Mouse (Mus musculus): ENCODE data around the gene Gm2056. TPM values are rescaled to one million over a fixed set of nuclear protein-coding genes. Genes with fewer than 3 reads are reported as not detected.
"Not testable (repeated sequence)": the region's sequence is repeated elsewhere in the genome, so short reads cannot be mapped to it uniquely, and the experiment has no call there.

Gene Gm2056
- total RNA-seq (2014; rRNA removed; ENCODE audit: low replicate concordance) (not detected in 2 replicates), polyA plus RNA-seq (2015; fragmentation: Nextera tagmentation; extraction: Ambion mirVana) (not detected in 2 replicates)

DNA sequence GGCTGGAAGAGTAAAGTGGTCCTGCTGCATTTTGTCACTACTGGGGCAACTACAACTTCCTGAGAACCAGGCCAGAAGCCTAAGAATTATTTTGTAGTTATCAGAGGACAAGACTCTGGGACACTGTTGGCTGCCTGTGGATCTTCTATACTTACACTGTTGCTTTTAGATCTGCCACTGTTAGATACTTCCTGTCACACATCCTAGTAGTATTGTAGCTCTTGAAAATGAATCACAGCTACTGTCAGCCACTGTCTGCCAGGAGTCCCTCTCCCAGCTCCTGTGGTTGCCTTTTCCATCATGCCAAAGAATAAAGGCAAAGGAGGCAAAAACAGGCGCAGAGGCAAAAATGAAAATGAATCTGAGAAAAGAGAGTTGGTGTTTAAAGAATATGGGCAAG lies at the start of gene Gm2056:
Gm2056 (plus strand) TSS at position 301 of the 400 bp plus-strand sequence.
- not testable (repeated sequence) for DNase-seq (ENCODE audit: low spot score); H3K27ac ChIP-seq (ENCODE audit: low read depth); H3K27me3 ChIP-seq (ENCODE audit: control insufficient read depth, insufficient read depth, low read length); ATAC-seq (ENCODE audit: insufficient read depth, low read depth); H3K4me1 ChIP-seq (ENCODE audit: control insufficient read depth, insufficient read depth); H3K4me2 ChIP-seq (ENCODE audit: low read depth, low read length); H3K36me3 ChIP-seq (replicated peaks; ENCODE audit: control insufficient read depth, insufficient read depth, low read length); H3K9me3 ChIP-seq (replicated peaks; ENCODE audit: control insufficient read depth, low read length); H3K4me3 ChIP-seq (ENCODE audit: low read depth, low read length); H3K9ac ChIP-seq (replicated peaks; ENCODE audit: low read depth, low read length)
- WGBS, result 50% methylated on average over 1 of the region's 1 CpGs

DNA sequence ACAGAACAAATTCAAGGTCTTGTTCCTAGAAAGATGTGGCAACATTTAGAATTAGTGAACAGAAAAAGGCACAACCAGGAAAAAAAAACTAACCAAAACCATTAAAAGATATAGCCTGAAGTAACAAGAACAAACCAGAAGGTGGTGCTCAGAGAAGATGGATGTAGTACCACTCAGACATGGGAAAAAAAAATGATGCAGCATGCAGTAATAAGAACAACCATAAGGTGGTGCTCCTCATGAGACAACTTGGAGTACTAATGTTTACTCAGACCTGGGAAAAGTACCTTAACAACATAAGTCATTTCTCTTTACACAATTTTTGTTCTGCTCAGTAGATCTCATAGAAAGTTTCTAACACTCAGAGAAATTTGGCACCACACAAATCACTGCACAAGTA lies 42.8 kb upstream of the Gm2056 start:
- DNase-seq (ENCODE audit: low spot score); H3K27ac ChIP-seq (ENCODE audit: low read depth): not testable (repeated sequence)

DNA sequence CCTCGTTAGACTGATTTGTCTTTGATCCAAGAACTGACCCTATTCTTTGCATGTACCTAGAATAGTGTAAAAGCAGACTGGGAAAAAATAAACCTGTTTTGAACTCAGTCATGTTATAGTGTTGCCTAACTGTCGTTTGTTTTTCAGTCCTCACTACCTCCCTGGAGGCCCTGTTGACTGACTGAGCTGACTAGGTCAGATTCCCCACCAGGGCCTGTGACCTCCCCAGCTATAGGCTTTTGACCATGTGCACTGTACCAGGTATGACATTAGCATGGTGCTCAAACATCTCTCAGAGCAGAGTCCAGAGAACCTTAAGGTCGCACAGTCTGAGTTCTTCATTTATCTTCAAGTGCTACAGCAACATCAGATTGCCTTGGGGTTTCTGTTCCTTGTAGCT lies 22.7 kb upstream of the Gm2056 start:
- H3K4me1 ChIP-seq (ENCODE audit: control insufficient read depth, insufficient read depth); ATAC-seq (ENCODE audit: insufficient read depth, low read depth); H3K9ac ChIP-seq (replicated peaks; ENCODE audit: low read depth, low read length); H3K9me3 ChIP-seq (replicated peaks; ENCODE audit: control insufficient read depth, low read length); H3K27me3 ChIP-seq (ENCODE audit: control insufficient read depth, insufficient read depth, low read length); DNase-seq (ENCODE audit: low spot score); H3K27ac ChIP-seq (ENCODE audit: low read depth); H3K4me3 ChIP-seq (ENCODE audit: low read depth, low read length); H3K4me2 ChIP-seq (ENCODE audit: low read depth, low read length); H3K36me3 ChIP-seq (replicated peaks; ENCODE audit: control insufficient read depth, insufficient read depth, low read length): not testable (repeated sequence)
- 54% methylated on average over 3 of the region's 3 CpGs for whole genome bisulfite sequencing

More for the DNA sequence above, 42.8 kb upstream of the Gm2056 start:
- H3K4me1 ChIP-seq (ENCODE audit: control insufficient read depth, insufficient read depth); H3K9ac ChIP-seq (replicated peaks; ENCODE audit: low read depth, low read length); H3K27me3 ChIP-seq (ENCODE audit: control insufficient read depth, insufficient read depth, low read length); H3K4me2 ChIP-seq (ENCODE audit: low read depth, low read length); H3K4me3 ChIP-seq (ENCODE audit: low read depth, low read length); H3K36me3 ChIP-seq (replicated peaks; ENCODE audit: control insufficient read depth, insufficient read depth, low read length); H3K9me3 ChIP-seq (replicated peaks; ENCODE audit: control insufficient read depth, low read length); ATAC-seq (ENCODE audit: insufficient read depth, low read depth): not testable (repeated sequence)

DNA sequence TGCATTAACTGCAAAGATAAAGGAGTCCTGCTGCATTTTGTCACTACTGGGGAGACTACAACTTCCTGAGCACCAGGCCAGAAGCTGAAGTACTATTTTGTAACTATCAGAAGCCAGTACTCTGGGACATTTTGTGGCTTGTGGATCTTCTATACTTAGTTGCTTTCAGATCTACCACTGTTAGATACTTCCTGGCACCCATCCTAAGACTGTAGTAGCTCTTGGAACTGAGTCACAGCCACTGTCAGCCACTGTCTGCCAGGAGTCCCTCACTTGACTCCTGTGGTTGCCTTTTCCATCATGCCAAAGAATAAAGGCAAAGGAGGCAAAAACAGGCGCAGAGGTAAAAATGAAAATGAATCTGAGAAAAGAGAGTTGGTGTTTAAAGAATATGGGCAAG lies 15.3 kb upstream of the Gm2056 start, which contains the start of gene Gm2075:
Gm2075 (plus strand) TSS at position 301 of the 400 bp plus-strand sequence.
- not testable (repeated sequence) for H3K9ac ChIP-seq (replicated peaks; ENCODE audit: low read depth, low read length); DNase-seq (ENCODE audit: low spot score); H3K27me3 ChIP-seq (ENCODE audit: control insufficient read depth, insufficient read depth, low read length); H3K4me1 ChIP-seq (ENCODE audit: control insufficient read depth, insufficient read depth); H3K4me3 ChIP-seq (ENCODE audit: low read depth, low read length); ATAC-seq (ENCODE audit: insufficient read depth, low read depth); H3K36me3 ChIP-seq (replicated peaks; ENCODE audit: control insufficient read depth, insufficient read depth, low read length); H3K4me2 ChIP-seq (ENCODE audit: low read depth, low read length); H3K27ac ChIP-seq (ENCODE audit: low read depth); H3K9me3 ChIP-seq (replicated peaks; ENCODE audit: control insufficient read depth, low read length)
- WGBS, result no CpG with 5 or more reads among the region's 1 CpGs

- not testable (repeated sequence) for H3K4me2 ChIP-seq (ENCODE audit: low read depth, low read length); ATAC-seq (ENCODE audit: insufficient read depth, low read depth); H3K9ac ChIP-seq (replicated peaks; ENCODE audit: low read depth, low read length); H3K4me1 ChIP-seq (ENCODE audit: control insufficient read depth, insufficient read depth); H3K9me3 ChIP-seq (replicated peaks; ENCODE audit: control insufficient read depth, low read length); H3K4me3 ChIP-seq (ENCODE audit: low read depth, low read length); H3K27ac ChIP-seq (ENCODE audit: low read depth); DNase-seq (ENCODE audit: low spot score); H3K27me3 ChIP-seq (ENCODE audit: control insufficient read depth, insufficient read depth, low read length); H3K36me3 ChIP-seq (replicated peaks; ENCODE audit: control insufficient read depth, insufficient read depth, low read length)
- WGBS, result 51% methylated on average over 2 of the region's 2 CpGs
These were observed 8.1 kb upstream of the Gm2056 start, which contains the start of gene Gm6803 for GRCm38 (mm10) chr12:88018671-88019070. Gm6803 (minus strand) TSS chr12:88018771.

GRCm38 (mm10) chr12:88032250-88032649 lies 5.4 kb downstream of the Gm2056 start:
- not testable (repeated sequence) for DNase-seq (ENCODE audit: low spot score); H3K27ac ChIP-seq (ENCODE audit: low read depth); H3K36me3 ChIP-seq (replicated peaks; ENCODE audit: control insufficient read depth, insufficient read depth, low read length); ATAC-seq (ENCODE audit: insufficient read depth, low read depth); H3K4me1 ChIP-seq (ENCODE audit: control insufficient read depth, insufficient read depth); H3K4me2 ChIP-seq (ENCODE audit: low read depth, low read length); H3K4me3 ChIP-seq (ENCODE audit: low read depth, low read length); H3K9me3 ChIP-seq (replicated peaks; ENCODE audit: control insufficient read depth, low read length); H3K27me3 ChIP-seq (ENCODE audit: control insufficient read depth, insufficient read depth, low read length); H3K9ac ChIP-seq (replicated peaks; ENCODE audit: low read depth, low read length)
- 82% methylated on average over 5 of the region's 5 CpGs for WGBS

DNA sequence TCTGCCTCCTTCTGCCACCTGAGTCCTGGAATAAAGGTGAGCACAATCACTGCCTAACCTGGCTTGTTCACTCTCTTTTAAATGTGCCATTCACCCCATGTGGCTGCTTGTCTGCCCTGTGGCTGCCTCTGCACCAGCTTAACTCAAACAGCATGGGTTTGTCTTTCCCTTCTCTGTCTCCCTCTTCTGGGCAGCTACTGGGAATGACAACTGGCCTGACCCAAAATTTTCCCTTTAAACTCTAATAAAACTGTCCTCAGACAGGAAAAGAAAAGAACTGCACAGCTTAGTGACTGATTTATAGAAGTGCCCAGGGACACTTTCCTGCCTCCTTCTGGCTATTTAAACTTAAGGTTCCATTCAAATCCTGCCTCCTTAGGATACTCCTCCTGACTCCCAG lies 12.3 kb downstream of the Gm2056 start:
- H3K9me3 ChIP-seq (replicated peaks; ENCODE audit: control insufficient read depth, low read length); H3K36me3 ChIP-seq (replicated peaks; ENCODE audit: control insufficient read depth, insufficient read depth, low read length); H3K9ac ChIP-seq (replicated peaks; ENCODE audit: low read depth, low read length); H3K4me1 ChIP-seq (ENCODE audit: control insufficient read depth, insufficient read depth); H3K27me3 ChIP-seq (ENCODE audit: control insufficient read depth, insufficient read depth, low read length); H3K27ac ChIP-seq (ENCODE audit: low read depth); ATAC-seq (ENCODE audit: insufficient read depth, low read depth); H3K4me3 ChIP-seq (ENCODE audit: low read depth, low read length); DNase-seq (ENCODE audit: low spot score); H3K4me2 ChIP-seq (ENCODE audit: low read depth, low read length): not testable (repeated sequence)

- H3K4me2 ChIP-seq (ENCODE audit: low read depth, low read length); ATAC-seq (ENCODE audit: insufficient read depth, low read depth); H3K27me3 ChIP-seq (ENCODE audit: control insufficient read depth, insufficient read depth, low read length); H3K27ac ChIP-seq (ENCODE audit: low read depth); H3K36me3 ChIP-seq (replicated peaks; ENCODE audit: control insufficient read depth, insufficient read depth, low read length); H3K9me3 ChIP-seq (replicated peaks; ENCODE audit: control insufficient read depth, low read length); DNase-seq (ENCODE audit: low spot score); H3K4me1 ChIP-seq (ENCODE audit: control insufficient read depth, insufficient read depth); H3K4me3 ChIP-seq (ENCODE audit: low read depth, low read length); H3K9ac ChIP-seq (replicated peaks; ENCODE audit: low read depth, low read length): not testable (repeated sequence)
- 60% methylated on average over 1 of the region's 1 CpGs for WGBS
These were observed 12.9 kb downstream of the Gm2056 start for GRCm38 (mm10) chr12:88039703-88040102.

DNA sequence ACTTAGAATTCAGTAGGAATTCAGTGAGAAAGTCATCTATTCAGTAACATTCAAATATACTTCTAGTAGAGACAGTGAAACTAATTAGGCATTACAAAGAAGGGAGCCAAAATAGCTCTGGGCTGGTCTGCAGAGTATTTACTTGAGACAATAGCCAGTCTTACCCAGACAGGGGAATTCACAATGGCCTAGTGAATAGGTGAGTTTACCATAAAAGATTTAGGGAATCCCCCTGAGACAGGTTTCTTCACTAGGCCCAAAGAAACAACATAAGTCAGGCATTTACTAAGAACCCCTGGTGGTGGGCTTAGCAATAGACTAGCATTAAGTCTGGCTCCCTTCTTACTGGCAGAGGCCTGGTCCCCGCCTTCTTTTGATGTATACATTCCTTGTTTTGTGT lies 18.4 kb downstream of the Gm2056 start:
- not testable (repeated sequence) for H3K36me3 ChIP-seq (replicated peaks; ENCODE audit: control insufficient read depth, insufficient read depth, low read length); H3K9me3 ChIP-seq (replicated peaks; ENCODE audit: control insufficient read depth, low read length); H3K4me3 ChIP-seq (ENCODE audit: low read depth, low read length); ATAC-seq (ENCODE audit: insufficient read depth, low read depth); H3K4me1 ChIP-seq (ENCODE audit: control insufficient read depth, insufficient read depth); H3K9ac ChIP-seq (replicated peaks; ENCODE audit: low read depth, low read length); DNase-seq (ENCODE audit: low spot score); H3K27ac ChIP-seq (ENCODE audit: low read depth); H3K27me3 ChIP-seq (ENCODE audit: control insufficient read depth, insufficient read depth, low read length); H3K4me2 ChIP-seq (ENCODE audit: low read depth, low read length)
- WGBS, result 36% methylated on average over 1 of the region's 1 CpGs
